Mouse (Mus musculus) thymus, adult 2 months (tissue): Measurements from ENCODE around the gene Kif12. TPM values are rescaled to one million over a fixed set of nuclear protein-coding genes. Genes with fewer than 3 reads are reported as not detected.

Source experiments
- DNase-seq: peaks from one replicate; pipeline ENCODE4 v3.0.0; 2021
- H3K27ac ChIP-seq: fragments of 200-500 bp; 2 replicates; pipeline ENCODE4 v1.5.1; 2012; ENCODE audit warnings: low read length, control low read depth; ENCODE audit not compliant: control insufficient read depth, insufficient read depth
- H3K27me3 ChIP-seq: fragments of 200-500 bp; 2 replicates; pipeline ENCODE4 v1.6.1; 2012; ENCODE audit warnings: mild to moderate bottlenecking, low read length, moderate library complexity, mixed read lengths; ENCODE audit not compliant: control insufficient read depth, insufficient read depth
- H3K36me3 ChIP-seq: fragments of 200-500 bp; 2 replicates; pipeline ENCODE4 v1.6.1; 2012; ENCODE audit warnings: mild to moderate bottlenecking, low read length, moderate library complexity; ENCODE audit not compliant: control insufficient read depth, insufficient read depth
- H3K4me1 ChIP-seq: fragments of 200-500 bp; replicated peaks from 2 replicates; pipeline ENCODE4 v1.6.1; 2012; ENCODE audit warnings: low read length; ENCODE audit not compliant: control insufficient read depth, insufficient read depth
- H3K4me3 ChIP-seq: fragments of 200-500 bp; 2 replicates; pipeline ENCODE4 v1.5.1; 2012; ENCODE audit warnings: mild to moderate bottlenecking, low read length, control low read depth, moderate library complexity; ENCODE audit not compliant: control insufficient read depth, insufficient read depth
- CTCF ChIP-seq: fragments of 200-500 bp; IDR thresholded peaks from 2 replicates; pipeline ENCODE4 v1.5.1; 2012; ENCODE audit warnings: mild to moderate bottlenecking, control low read depth, low read length, moderate library complexity, borderline replicate concordance; ENCODE audit not compliant: control insufficient read depth, poor library complexity, insufficient read depth; ENCODE audit errors: extremely low read depth
- POLR2A ChIP-seq: fragments of 200-500 bp; IDR thresholded peaks from 2 replicates; pipeline ENCODE4 v1.6.1; 2012; ENCODE audit warnings: mild to moderate bottlenecking, low read length, control low read depth, moderate library complexity; ENCODE audit not compliant: control insufficient read depth, poor library complexity, insufficient read depth; ENCODE audit errors: extremely low read depth
- WGBS: fragments of 180-500 bp; shearing (Covaris S2); methylation state at CpG from one replicate; pipeline ENCODE4 v1.1.7; 2018; 5-methylcytosine and 5-hydroxymethylcytosine counted together
- polyA plus RNA-seq: library from polyadenylated mRNA; depleted of rRNA; stranded (reverse); fragments of >200 nt; gene quantifications from 2 replicates; pipeline ENCODE4 v1.2.3, GENCODE M21; 2012

The Kif12 gene
- polyA plus RNA-seq, 1 experiment: 1.00 TPM

DNA sequence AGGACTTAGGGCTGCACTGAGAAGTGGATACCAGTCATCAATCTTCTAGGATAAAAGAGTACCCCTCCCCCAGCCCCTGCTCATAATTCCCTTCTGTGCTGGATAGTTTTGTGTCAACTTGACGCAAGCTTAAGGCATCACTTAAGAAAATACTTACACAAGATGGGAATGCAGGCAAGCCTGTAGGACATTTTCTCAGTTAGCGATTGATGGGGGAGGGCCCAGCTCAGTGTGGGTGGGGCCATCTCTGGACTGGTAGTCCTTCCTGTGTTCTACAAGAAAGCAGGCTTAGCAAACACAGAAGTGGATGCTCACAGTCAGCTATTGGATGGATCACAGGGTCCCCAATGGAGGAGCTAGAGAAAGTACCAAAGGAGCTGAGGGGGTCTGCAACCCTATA, 22.4 kb upstream of the Kif12 start:
- no peaks in the 10 kb centered on the region for H3K4me1 ChIP-seq
- DNase-seq: no peak
- WGBS: 94% methylated on average over 2 of the region's 2 CpGs
- TF ChIP-seq POLR2A (no peak), CTCF (no peak)
- no peak overlapping the region for H3K27ac ChIP-seq
- H3K36me3 ChIP-seq: no peaks in the 10 kb centered on the region
- H3K27me3 ChIP-seq: no peaks in the 10 kb centered on the region
- H3K4me3 ChIP-seq: no peak overlapping the region

GRCm38 (mm10) chr4:63191641-63192040, 19.7 kb upstream of the Kif12 start:
- Histone ChIP-seq H3K4me3 (no peak overlapping the region), H3K4me1 (no peaks in the 10 kb centered on the region), H3K27ac (no peak overlapping the region), H3K27me3 (no peaks in the 10 kb centered on the region), H3K36me3 (no peaks in the 10 kb centered on the region)
- no peak for TF ChIP-seq CTCF
- TF ChIP-seq POLR2A: no peak
- no peak for DNase-seq
- WGBS: 94% methylated on average over 5 of the region's 5 CpGs

GRCm38 (mm10) chr4:63186281-63186870, 14.4 kb upstream of the Kif12 start:
- no peak for DNase-seq
- 0 out of 2 replicates have a peak, but pooled peaks cover 3% of the 10 kb centered on the region for H3K4me1 ChIP-seq
- no peak overlapping the region for H3K27ac ChIP-seq
- no peaks in the 10 kb centered on the region for H3K36me3 ChIP-seq
- WGBS: 42% methylated on average over 21 of the region's 21 CpGs
- H3K4me3 ChIP-seq: no peak overlapping the region
- TF ChIP-seq POLR2A: no peak
- TF ChIP-seq CTCF: no peak
- no peaks in the 10 kb centered on the region for H3K27me3 ChIP-seq

GRCm38 (mm10) chr4:63181556-63181955, 9.6 kb upstream of the Kif12 start:
- 20% methylated on average over 5 of the region's 5 CpGs for WGBS
- H3K27me3 ChIP-seq: no peaks in the 10 kb centered on the region
- H3K4me1 ChIP-seq: 0 out of 2 replicates have a peak, but pooled peaks cover 3% of the 10 kb centered on the region
- DNase-seq: peak; percentile 50
- no peaks in the 10 kb centered on the region for H3K36me3 ChIP-seq
- H3K4me3 ChIP-seq: no peak overlapping the region
- H3K27ac ChIP-seq: no peak overlapping the region
- peak; percentile 74; the same call in 1 of the 2 replicates for TF ChIP-seq CTCF
- TF ChIP-seq POLR2A: no peak

GRCm38 (mm10) chr4:63171122-63171521, 809 bp downstream of the Kif12 start:
- no peak overlapping the region for H3K4me3 ChIP-seq
- no peak overlapping the region for H3K27ac ChIP-seq
- WGBS: 58% methylated on average over 24 of the region's 24 CpGs
- DNase-seq: no peak
- no peaks in the 10 kb centered on the region for H3K27me3 ChIP-seq
- peaks cover 8% of the 10 kb centered on the region for H3K4me1 ChIP-seq
- no peaks in the 10 kb centered on the region for H3K36me3 ChIP-seq
- no peak for TF ChIP-seq CTCF
- TF ChIP-seq POLR2A: no peak

GRCm38 (mm10) chr4:63170061-63170460, 1.9 kb downstream of the Kif12 start:
- H3K36me3 ChIP-seq: no peaks in the 10 kb centered on the region
- peaks cover 12% of the 10 kb centered on the region for H3K4me1 ChIP-seq
- WGBS: 86% methylated on average over 4 of the region's 4 CpGs
- no peaks in the 10 kb centered on the region for H3K27me3 ChIP-seq
- TF ChIP-seq CTCF: no peak
- TF ChIP-seq POLR2A: no peak
- H3K27ac ChIP-seq: no peak overlapping the region
- DNase-seq: no peak
- H3K4me3 ChIP-seq: no peak overlapping the region

DNA sequence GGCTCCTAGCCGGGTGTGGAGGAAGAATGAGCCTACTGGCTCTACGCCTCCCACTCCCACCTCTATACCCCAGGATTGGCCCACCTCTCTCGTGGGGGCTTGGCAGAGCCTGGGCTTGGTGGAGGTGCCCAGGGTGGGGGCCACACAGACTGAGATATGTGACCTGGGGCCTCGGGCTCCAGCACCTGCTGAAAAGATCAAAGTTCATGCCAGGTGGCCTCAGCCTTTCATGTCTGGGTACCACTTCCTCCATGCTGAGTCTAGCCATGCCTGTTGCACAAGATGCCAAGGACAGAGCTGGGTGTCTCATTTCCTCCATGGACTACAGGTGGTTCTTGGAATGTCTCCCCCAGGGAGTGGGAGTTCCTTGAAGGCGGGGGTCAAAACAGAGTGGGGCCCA, 5.6 kb downstream of the Kif12 start:
- no peak overlapping the region for H3K4me3 ChIP-seq
- H3K27ac ChIP-seq: no peak overlapping the region
- TF ChIP-seq CTCF (no peak), POLR2A (no peak)
- whole genome bisulfite sequencing: 63% methylated on average over 5 of the region's 5 CpGs
- H3K4me1 ChIP-seq: peaks cover 12% of the 10 kb centered on the region
- H3K36me3 ChIP-seq: no peaks in the 10 kb centered on the region
- DNase-seq: peak; percentile 43
- H3K27me3 ChIP-seq: no peaks in the 10 kb centered on the region
